Comparison of ENCODE assay signal across 30 mouse cellular contexts in the genomic region with DNA sequence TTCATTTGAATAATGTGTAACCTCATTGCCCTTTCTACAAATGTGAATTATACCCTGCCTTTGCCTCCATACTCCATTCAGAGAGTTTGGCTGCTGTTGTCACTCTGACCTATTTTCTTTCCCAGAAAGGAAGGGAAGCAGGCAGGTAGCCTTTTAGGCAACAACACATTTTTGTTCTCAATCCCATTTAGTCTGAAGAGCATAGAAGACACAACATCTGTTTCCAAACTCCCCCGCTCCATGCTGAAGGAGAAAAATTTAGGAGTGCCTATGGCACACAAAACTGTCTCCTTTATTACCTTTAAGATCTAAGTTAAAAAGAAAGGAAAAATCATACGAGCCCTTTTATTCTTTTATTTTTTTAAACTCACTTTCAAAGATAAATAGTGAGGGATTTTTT.
DNase-seq lines count a peak whose midpoint lies in the region; ATAC-seq and TF ChIP-seq lines count a peak whose summit lies in the region.
"Had no signal": no experiment of that assay in that cellular context is flagged by ENCODE, and none has a peak within 500 bp of the region (broad histone marks: within the 10 kb centered on the region; RNA-seq: fewer than 3 reads in every experiment).

No protein-coding gene starts in this region.

- no peak overlapping the region for H3K4me2 ChIP-seq in midbrain, embryonic 15.5 days
- H3K4me2 ChIP-seq: embryonic facial prominence, embryonic 12.5 days; forebrain, embryonic 15.5 days; heart, embryonic 12.5 days; hindbrain, embryonic 13.5 days; limb, embryonic 12.5 days; liver, embryonic 15.5 days; lung, embryonic 14.5 days; midbrain, embryonic 11.5 days; stomach, embryonic 15.5 days had no signal

- no peak for TF ChIP-seq CTCF in cortical plate, adult 2 months (IDR thresholded peaks at IDR 0.05; ENCODE audit: extremely low read depth, insufficient read depth, low read length)

- no peaks in the 10 kb centered on the region for H3K4me1 ChIP-seq in midbrain, embryonic 15.5 days
- H3K4me1 ChIP-seq in midbrain, embryonic 10.5 days = no peaks in the 10 kb centered on the region
- peaks cover 3% of the 10 kb centered on the region; the same call in 1 of the 2 replicates for H3K4me1 ChIP-seq in cortical plate, adult 2 months (ENCODE audit: control insufficient read depth, insufficient read depth, low read length)
- H3K4me1 ChIP-seq: embryonic facial prominence, embryonic 12.5 days; forebrain, embryonic 15.5 days; hindbrain, embryonic 13.5 days; limb, embryonic 12.5 days; liver, embryonic 15.5 days; stomach, embryonic 15.5 days had no signal

- no peak overlapping the region for H3K4me3 ChIP-seq in midbrain, embryonic 15.5 days
- no peak overlapping the region for H3K4me3 ChIP-seq in midbrain, embryonic 10.5 days
- no peak overlapping the region for H3K4me3 ChIP-seq in cortical plate, adult 2 months (ENCODE audit: insufficient read depth, low read length)
- H3K4me3 ChIP-seq: embryonic facial prominence, embryonic 12.5 days; forebrain, embryonic 15.5 days; heart, adult 2 months; heart, embryonic 12.5 days; hindbrain, embryonic 13.5 days; limb, embryonic 12.5 days; liver, embryonic 15.5 days; stomach, embryonic 15.5 days had no signal

- no peak for ATAC-seq in midbrain, embryonic 15.5 days (replicated peaks)
- ATAC-seq: activated CD4-positive, CD25-positive, alpha-beta regulatory T cell, adult 4 months; forebrain, embryonic 15.5 days; intestine, embryonic 16.5 days had no signal

- H3K9ac ChIP-seq in midbrain, embryonic 15.5 days = no peak overlapping the region
- H3K9ac ChIP-seq: embryonic facial prominence, embryonic 12.5 days; forebrain, embryonic 15.5 days; heart, embryonic 12.5 days; hindbrain, embryonic 13.5 days; limb, embryonic 12.5 days; liver, embryonic 15.5 days; lung, embryonic 14.5 days; stomach, embryonic 15.5 days had no signal

- no peaks in the 10 kb centered on the region for H3K9me3 ChIP-seq in midbrain, embryonic 15.5 days
- no peaks in the 10 kb centered on the region for H3K9me3 ChIP-seq in midbrain, embryonic 10.5 days (replicated peaks)
- H3K9me3 ChIP-seq: embryonic facial prominence, embryonic 12.5 days; forebrain, embryonic 15.5 days; heart, embryonic 12.5 days; hindbrain, embryonic 13.5 days; limb, embryonic 12.5 days; liver, embryonic 15.5 days; stomach, embryonic 15.5 days had no signal

- 74% methylated on average over 2 of the region's 2 CpGs for WGBS in midbrain, embryonic 15.5 days
- 83% methylated on average over 2 of the region's 2 CpGs for WGBS in midbrain, embryonic 10.5 days

- TF ChIP-seq POLR2A in cortical plate, adult 2 months (IDR thresholded peaks at IDR 0.05; ENCODE audit: extremely low read depth, insufficient read depth, low read length) = no peak

- no peaks in the 10 kb centered on the region for H3K27me3 ChIP-seq in midbrain, embryonic 15.5 days (replicated peaks)
- H3K27me3 ChIP-seq in midbrain, embryonic 10.5 days (ENCODE audit: low read depth, poor library complexity, severe bottlenecking) = no peaks in the 10 kb centered on the region
- H3K27me3 ChIP-seq: embryonic facial prominence, embryonic 12.5 days; forebrain, embryonic 15.5 days; heart, embryonic 12.5 days; hindbrain, embryonic 13.5 days; limb, embryonic 12.5 days; liver, embryonic 15.5 days; stomach, embryonic 15.5 days had no signal

- 0 out of 2 replicates have a peak overlapping the region, but pooled peaks have one; percentile 55 for H3K27ac ChIP-seq in midbrain, embryonic 15.5 days
- H3K27ac ChIP-seq in midbrain, embryonic 10.5 days (replicated peaks) = no peak overlapping the region
- peak overlapping the region; percentile 45; the same call in 1 of the 2 replicates for H3K27ac ChIP-seq in cortical plate, adult 2 months (ENCODE audit: insufficient read depth, low read length)
- H3K27ac ChIP-seq: embryonic facial prominence, embryonic 12.5 days; forebrain, embryonic 15.5 days; heart, adult 2 months; hindbrain, embryonic 13.5 days; kidney, postnatal 0 days; limb, embryonic 12.5 days; liver, embryonic 15.5 days; stomach, embryonic 15.5 days had no signal

- peak; percentile 9 for DNase-seq in layer of hippocampus, adult 11-12 months (ENCODE audit: low spot score)
- no peak for DNase-seq in layer of hippocampus, adult 9-10 months (ENCODE audit: low spot score)
- no peak for DNase-seq in midbrain, embryonic 10.5 days (ENCODE audit: low spot score)
- peak; percentile 75 for DNase-seq in brain, adult 2 months (ENCODE audit: low read depth, low spot score)
- DNase-seq in cerebellum, adult 11 months = no peak
- DNase-seq in adrenal gland, adult 8-10 months = no peak
- DNase-seq: adrenal gland, adult 2 months; B cell, adult 2 months; cerebellum, adult 9-10 months; cerebellum, postnatal 36 days; embryo, embryonic 11 days; heart, adult 2 months; heart, postnatal 4 days; kidney, adult 8-10 months; lung, embryonic 14.5 days; lung, postnatal 14 days; thymus, postnatal 14 days had no signal

- no peaks in the 10 kb centered on the region for H3K36me3 ChIP-seq in midbrain, embryonic 15.5 days (replicated peaks)
- H3K36me3 ChIP-seq in midbrain, embryonic 10.5 days = no peaks in the 10 kb centered on the region
- H3K36me3 ChIP-seq: embryonic facial prominence, embryonic 12.5 days; forebrain, embryonic 15.5 days; heart, embryonic 12.5 days; hindbrain, embryonic 13.5 days; limb, embryonic 12.5 days; liver, embryonic 15.5 days; stomach, embryonic 15.5 days had no signal

Comparison
In these comparisons a context has a peak if more than half of its experiments do, and no peak if none do; other contexts are left out.
1. DNase-seq: peak in layer of hippocampus, adult 11-12 months (single experiment) and brain, adult 2 months (single experiment); none in layer of hippocampus, adult 9-10 months (single experiment), midbrain, embryonic 10.5 days (single experiment), cerebellum, adult 11 months (single experiment) and adrenal gland, adult 8-10 months (single experiment).